8 mouse cellular contexts compared by ENCODE assay signal in the genomic region with DNA sequence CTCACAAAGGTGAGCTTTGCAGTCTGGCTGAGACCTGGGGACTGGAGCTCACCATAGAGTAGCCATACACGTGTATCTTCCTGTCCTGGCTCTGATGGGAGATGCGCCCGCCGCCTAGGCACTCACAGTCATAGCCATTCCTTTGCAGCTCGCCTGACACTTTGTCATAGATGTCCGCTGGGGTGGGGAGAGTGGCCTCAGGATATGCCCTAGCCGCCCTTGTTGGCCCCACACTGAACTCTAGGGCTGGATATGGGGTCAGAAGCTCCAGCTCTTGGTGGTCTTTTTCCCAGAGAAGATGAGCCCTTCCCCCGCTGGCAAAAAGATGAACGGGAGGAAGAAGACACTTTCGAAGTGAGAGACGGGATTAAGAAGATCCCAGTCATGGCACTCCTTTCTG. TPM values are rescaled to one million over a fixed set of nuclear protein-coding genes. Genes with fewer than 3 reads are reported as not detected.
DNase-seq lines count a peak whose midpoint lies in the region; ATAC-seq and TF ChIP-seq lines count a peak whose summit lies in the region.

No protein-coding gene starts in this region.

- peak overlapping the region; percentile 68 for H3K4me3 ChIP-seq in kidney, adult 2 months (ENCODE audit: insufficient read depth, low read depth, low read length)
- H3K4me3 ChIP-seq in ES-E14 (ENCODE audit: insufficient read depth in 1 of 2, low read depth in 1 of 2, low read length in 2 of 2, poor library complexity in 1 of 2, severe bottlenecking in 1 of 2): peak overlapping the region; percentile 81 to 94
- peak overlapping the region; percentile 61 for H3K4me3 ChIP-seq in forebrain, embryonic 11.5 days (ENCODE audit: low read depth, low read length)
- H3K4me3 ChIP-seq in liver, embryonic 14.5 days (ENCODE audit: insufficient read depth in 1 of 2, low read depth in 2 of 2, low read length in 2 of 2): peak overlapping the region; percentile 59 to 88

- TF ChIP-seq POLR2A in kidney, adult 2 months (IDR thresholded peaks at IDR 0.05; ENCODE audit: low read depth, low read length): no peak

- H3K9me3 ChIP-seq in ES-E14 (ENCODE audit: control insufficient read depth, insufficient read depth, low read depth, low read length): no peaks in the 10 kb centered on the region
- H3K9me3 ChIP-seq in forebrain, embryonic 11.5 days (ENCODE audit: control insufficient read depth, low read length): no peaks in the 10 kb centered on the region
- no peaks in the 10 kb centered on the region for H3K9me3 ChIP-seq in liver, embryonic 14.5 days (ENCODE audit: control insufficient read depth, low read length)

- no peaks in the 10 kb centered on the region for H3K36me3 ChIP-seq in kidney, adult 2 months (ENCODE audit: control insufficient read depth, insufficient read depth, low read length)
- peaks cover 10% of the 10 kb centered on the region; the same call in 1 of the 2 replicates for H3K36me3 ChIP-seq in ES-E14 (ENCODE audit: control insufficient read depth, insufficient read depth, low read length, poor library complexity, severe bottlenecking)
- no peaks in the 10 kb centered on the region for H3K36me3 ChIP-seq in forebrain, embryonic 11.5 days (ENCODE audit: control insufficient read depth, insufficient read depth, low read length)
- no peaks in the 10 kb centered on the region for H3K36me3 ChIP-seq in liver, embryonic 14.5 days (replicated peaks; ENCODE audit: control insufficient read depth, insufficient read depth, low read depth)

- no peak for TF ChIP-seq CTCF in kidney, adult 2 months (conservative IDR thresholded peaks at IDR 0.05; ENCODE audit: insufficient read depth, insufficient read length, low read depth, low read length)
- no peak for TF ChIP-seq CTCF in liver, embryonic 14.5 days (IDR thresholded peaks at IDR 0.05; ENCODE audit: low read depth)

- no peak for TF ChIP-seq EP300 in liver, embryonic 14.5 days (IDR thresholded peaks at IDR 0.05; ENCODE audit: low read depth)

- peak overlapping the region; percentile 39; the same call in 1 of the 2 replicates for H3K9ac ChIP-seq in ES-E14 (ENCODE audit: insufficient read depth, low read depth, low read length, poor library complexity, severe bottlenecking)
- H3K9ac ChIP-seq in forebrain, embryonic 11.5 days (ENCODE audit: low read length): peak overlapping the region; percentile 67
- H3K9ac ChIP-seq in liver, embryonic 14.5 days (replicated peaks): peak overlapping the region; percentile 31

- H3K4me1 ChIP-seq in kidney, adult 2 months (ENCODE audit: control insufficient read depth, insufficient read depth, low read length): peaks cover 5% of the 10 kb centered on the region
- H3K4me1 ChIP-seq in ES-E14 (ENCODE audit: control insufficient read depth in 2 of 2, insufficient read depth in 2 of 2, low read length in 2 of 2, poor library complexity in 1 of 2): peaks cover 0 to 28% of the 10 kb centered on the region in 2 experiments; a peak in 2 of 4 replicates
- H3K4me1 ChIP-seq in forebrain, embryonic 11.5 days (replicated peaks; ENCODE audit: control insufficient read depth, insufficient read depth, low read length): peaks cover 20% of the 10 kb centered on the region
- peaks cover 10 to 13% of the 10 kb centered on the region in 2 experiments for H3K4me1 ChIP-seq in liver, embryonic 14.5 days (replicated peaks; ENCODE audit: control insufficient read depth in 2 of 2, insufficient read depth in 2 of 2, low read length in 1 of 2)

- peak overlapping the region; percentile 8; the same call in 1 of the 2 replicates for H3K27ac ChIP-seq in kidney, adult 2 months (ENCODE audit: insufficient read depth, low read depth, low read length)
- no peak overlapping the region for H3K27ac ChIP-seq in ES-E14 (ENCODE audit: insufficient read depth, low read depth, low read length, poor library complexity, severe bottlenecking)
- no peak overlapping the region for H3K27ac ChIP-seq in forebrain, embryonic 11.5 days (ENCODE audit: low read depth, low read length)
- no peak overlapping the region for H3K27ac ChIP-seq in liver, embryonic 14.5 days

- WGBS in kidney, adult 2 months: 10% methylated on average over 11 of the region's 11 CpGs
- WGBS in forebrain, embryonic 11.5 days: 24% methylated on average over 11 of the region's 11 CpGs
- 13% methylated on average over 11 of the region's 11 CpGs for WGBS in liver, embryonic 14.5 days (ENCODE audit: insufficient replicate concordance)

- peaks cover 7% of the 10 kb centered on the region for H3K27me3 ChIP-seq in kidney, adult 2 months (replicated peaks; ENCODE audit: control insufficient read depth, insufficient read depth, low read length)
- H3K27me3 ChIP-seq in forebrain, embryonic 11.5 days (ENCODE audit: control insufficient read depth, insufficient read depth, low read length): peaks cover 35% of the 10 kb centered on the region
- H3K27me3 ChIP-seq in liver, embryonic 14.5 days (ENCODE audit: control insufficient read depth, insufficient read depth, low read length): peaks cover 38% of the 10 kb centered on the region

- ATAC-seq in forebrain, embryonic 11.5 days (replicated peaks; ENCODE audit: low FRiP score): no peak
- no peak for ATAC-seq in liver, embryonic 14.5 days (ENCODE audit: insufficient read depth)
- ATAC-seq in megakaryocyte progenitor cell, adult 5-6 weeks (replicated peaks; ENCODE audit: poor library complexity): no peak
- no peak for ATAC-seq in cerebellum, adult (ENCODE audit: insufficient number of reproducible peaks, low FRiP score, low TSS enrichment)

- peak overlapping the region; percentile 90 for H3K4me2 ChIP-seq in forebrain, embryonic 11.5 days (ENCODE audit: low read depth, low read length, severe bottlenecking)
- peak overlapping the region; percentile 86 for H3K4me2 ChIP-seq in liver, embryonic 14.5 days (ENCODE audit: low read depth)

- DNase-seq in kidney, adult 2 months: no peak
- no peak for DNase-seq in kidney, adult 8-10 months
- no peak for DNase-seq in ES-E14 (ENCODE audit: low read depth, low spot score)
- DNase-seq in forebrain, embryonic 11.5 days (ENCODE audit: low spot score): no peak
- DNase-seq in liver, embryonic 14.5 days (ENCODE audit: low read depth in 3 of 3, low spot score in 3 of 3): no peak
- no peak for DNase-seq in gastrocnemius, adult 8-10 months (ENCODE audit: low spot score in 2 of 2)

- in situ Hi-C loops in ES-E14 (cut with MboI; ENCODE audit: low sequenced_read_pairs in 2 of 2, unreplicated experiment in 2 of 2): no loop called here

TF ChIP-seq in ES-E14, 5 proteins besides CTCF, POLR2A, EP300 and RAD21 (continues in another document):
- TF ChIP-seq MAFK (IDR thresholded peaks at IDR 0.05; ENCODE audit: insufficient read depth, low read depth, low read length) (no peak), HCFC1 (IDR thresholded peaks at IDR 0.05; ENCODE audit: borderline replicate concordance, insufficient read depth, low read length) (no peak), CHD2 (IDR thresholded peaks at IDR 0.05; ENCODE audit: low read depth, low read length) (no peak), ZC3H11A (IDR thresholded peaks at IDR 0.05; ENCODE audit: borderline replicate concordance, low read depth, low read length) (no peak)

RNA-seq across cellular contexts. Expression of gene Mamdc4, which starts 0.5 kb away (rescaled TPM):
- polyA plus RNA-seq in kidney, adult 2 months (2012; rRNA removed): 1.3 and 2.3 TPM in 2 replicates
- 4.1 and 9.7 TPM in 2 replicates for total RNA-seq in ES-E14 (2012; rRNA removed)
- polyA plus RNA-seq in forebrain, embryonic 11.5 days (2014; fragmentation: Nextera tagmentation; extraction: Ambion mirVana): 1.3 and 5.0 TPM in 2 replicates
- polyA plus RNA-seq in liver, embryonic 14.5 days (2012; rRNA removed): 1.6 and 9.7 TPM in 2 replicates
- polyA plus RNA-seq in liver, embryonic 14.5 days (2014; fragmentation: Nextera tagmentation; extraction: Ambion mirVana): 0.18 and 0.25 TPM in 2 replicates
- 0.42 and 0.86 TPM in 2 replicates for total RNA-seq in megakaryocyte progenitor cell, adult 5-6 weeks (2015)
- 0.12 and 9.3 TPM in 2 replicates for total RNA-seq in megakaryocyte progenitor cell, adult 5-6 weeks (2017)
- total RNA-seq in gastrocnemius, adult 8-10 months (2022): under 1 TPM; 0.19 to 0.46 (median 0.33) TPM

RNA-seq across cellular contexts. Expression of gene Phpt1, which starts 0.9 kb away (rescaled TPM):
- 74.9 and 92.3 TPM in 2 replicates for polyA plus RNA-seq in kidney, adult 2 months (2012; rRNA removed)
- total RNA-seq in ES-E14 (2012; rRNA removed): 29.9 and 39.4 TPM in 2 replicates
- polyA plus RNA-seq in forebrain, embryonic 11.5 days (2014; fragmentation: Nextera tagmentation; extraction: Ambion mirVana): 144 and 164 TPM in 2 replicates
- polyA plus RNA-seq in liver, embryonic 14.5 days (2012; rRNA removed): 29.5 and 31.4 TPM in 2 replicates
- polyA plus RNA-seq in liver, embryonic 14.5 days (2014; fragmentation: Nextera tagmentation; extraction: Ambion mirVana): 44.9 and 46.5 TPM in 2 replicates
- 48.1 and 56.5 TPM in 2 replicates for total RNA-seq in megakaryocyte progenitor cell, adult 5-6 weeks (2015)
- total RNA-seq in megakaryocyte progenitor cell, adult 5-6 weeks (2017): 29.6 and 35.4 TPM in 2 replicates
- 10 to 100 TPM; 62.8 to 69.7 (median 65.5) TPM for total RNA-seq in gastrocnemius, adult 8-10 months (2022)

RNA-seq across cellular contexts. Expression of gene Ajm1, which starts 7.4 kb away (rescaled TPM):
- polyA plus RNA-seq in kidney, adult 2 months (2012; rRNA removed): 0.36 and 0.62 TPM in 2 replicates
- total RNA-seq in ES-E14 (2012; rRNA removed): 0.36 and 1.2 TPM in 2 replicates
- polyA plus RNA-seq in forebrain, embryonic 11.5 days (2014; fragmentation: Nextera tagmentation; extraction: Ambion mirVana): 0.28 and 0.69 TPM in 2 replicates
- polyA plus RNA-seq in liver, embryonic 14.5 days (2012; rRNA removed): 0.07 and 0.11 TPM in 2 replicates
- polyA plus RNA-seq in liver, embryonic 14.5 days (2014; fragmentation: Nextera tagmentation; extraction: Ambion mirVana): not detected in 2 replicates
- total RNA-seq in megakaryocyte progenitor cell, adult 5-6 weeks (2015): not detected in 2 replicates
- total RNA-seq in megakaryocyte progenitor cell, adult 5-6 weeks (2017): 0.10 TPM in 1 of 2 replicates, not detected in the other
- total RNA-seq in gastrocnemius, adult 8-10 months (2022): under 1 TPM; 0.13 to 0.20 (median 0.16) TPM

RNA-seq across cellular contexts. Expression of gene Edf1, which starts 16.5 kb away (rescaled TPM):
- polyA plus RNA-seq in kidney, adult 2 months (2012; rRNA removed): 195 and 198 TPM in 2 replicates
- total RNA-seq in ES-E14 (2012; rRNA removed): 142 and 179 TPM in 2 replicates
- polyA plus RNA-seq in forebrain, embryonic 11.5 days (2014; fragmentation: Nextera tagmentation; extraction: Ambion mirVana): 353 and 371 TPM in 2 replicates
- 86.5 and 104 TPM in 2 replicates for polyA plus RNA-seq in liver, embryonic 14.5 days (2012; rRNA removed)
- polyA plus RNA-seq in liver, embryonic 14.5 days (2014; fragmentation: Nextera tagmentation; extraction: Ambion mirVana): 192 and 203 TPM in 2 replicates
- 141 and 144 TPM in 2 replicates for total RNA-seq in megakaryocyte progenitor cell, adult 5-6 weeks (2015)
- total RNA-seq in megakaryocyte progenitor cell, adult 5-6 weeks (2017): 95.5 and 128 TPM in 2 replicates
- total RNA-seq in gastrocnemius, adult 8-10 months (2022): 100 to 1,000 TPM; 104 to 172 (median 141) TPM

RNA-seq across cellular contexts. Expression of gene Traf2, which starts 27.4 kb away (rescaled TPM):
- polyA plus RNA-seq in kidney, adult 2 months (2012; rRNA removed): 14.8 and 15.3 TPM in 2 replicates
- total RNA-seq in ES-E14 (2012; rRNA removed): 7.9 and 9.1 TPM in 2 replicates
- 37.2 and 40.1 TPM in 2 replicates for polyA plus RNA-seq in forebrain, embryonic 11.5 days (2014; fragmentation: Nextera tagmentation; extraction: Ambion mirVana)
- polyA plus RNA-seq in liver, embryonic 14.5 days (2012; rRNA removed): 5.2 and 5.9 TPM in 2 replicates
- 12.3 and 14.4 TPM in 2 replicates for polyA plus RNA-seq in liver, embryonic 14.5 days (2014; fragmentation: Nextera tagmentation; extraction: Ambion mirVana)
- 9.7 and 10.8 TPM in 2 replicates for total RNA-seq in megakaryocyte progenitor cell, adult 5-6 weeks (2015)
- 13.7 and 14.2 TPM in 2 replicates for total RNA-seq in megakaryocyte progenitor cell, adult 5-6 weeks (2017)
- total RNA-seq in gastrocnemius, adult 8-10 months (2022): 10 to 100 TPM; 12.0 to 18.8 (median 15.2) TPM
